Mouse (Mus musculus) stomach, adult 2 months (tissue): ENCODE measurements around the gene Glipr2. TPM values are rescaled to one million over a fixed set of nuclear protein-coding genes. Genes with fewer than 3 reads are reported as not detected.

Source experiments
- polyA plus RNA-seq: library from polyadenylated mRNA; depleted of rRNA; stranded (reverse); fragments of >200 nt; gene quantifications from 2 replicates; pipeline ENCODE4 v1.2.3, GENCODE M21; 2012; rRNA removed

Glipr2 gene
- 4.8 and 7.3 TPM in 2 replicates for polyA plus RNA-seq

GRCm38 (mm10) chr4:43957292-43957845, at the start of gene Glipr2:
TSS of gene Glipr2 (plus strand) at chr4:43957401.

GRCm38 (mm10) chr4:43983181-43983580, 26.0 kb downstream of the Glipr2 start, which contains the start of gene Ccin:
TSS of gene Ccin (plus strand) at chr4:43983483.

GRCm38 (mm10) chr4:44004126-44004525, 46.9 kb downstream of the Glipr2 start, which contains the start of gene Clta:
TSS of gene Clta (plus strand) at chr4:44004452.

Other genes with a start within 250 kb of the Glipr2 start
- not detected in 2 replicates for gene Olfr71, start 247.1 kb upstream of the Glipr2 start, polyA plus RNA-seq
- 6.2 and 9.7 TPM in 2 replicates for gene Hrct1, start 230.2 kb upstream of the Glipr2 start, polyA plus RNA-seq
- gene Spaar, start 227.4 kb upstream of the Glipr2 start, polyA plus RNA-seq = 0.37 and 0.73 TPM in 2 replicates
- gene Olfr159, start 186.4 kb upstream of the Glipr2 start, polyA plus RNA-seq = not detected in 2 replicates
- gene Olfr156, start 133.5 kb upstream of the Glipr2 start, polyA plus RNA-seq = not detected in 2 replicates
- gene Olfr157, start 117.2 kb upstream of the Glipr2 start, polyA plus RNA-seq = not detected in 2 replicates
- not detected in 2 replicates for gene Olfr155, start 105.8 kb upstream of the Glipr2 start, polyA plus RNA-seq
- gene Reck, start 81.9 kb upstream of the Glipr2 start, polyA plus RNA-seq = 2.2 and 4.0 TPM in 2 replicates
- gene Ccin, start 26.1 kb downstream of the Glipr2 start, polyA plus RNA-seq = not detected in 2 replicates
- gene Clta, start 47.1 kb downstream of the Glipr2 start, polyA plus RNA-seq = 64.6 and 109 TPM in 2 replicates
- 12.3 and 16.6 TPM in 2 replicates for gene Gne, start 126.8 kb downstream of the Glipr2 start, polyA plus RNA-seq